Mouse (Mus musculus): Measurements from ENCODE around the gene Rrm1.
"Not testable (repeated sequence)": the region's sequence is repeated elsewhere in the genome, so short reads cannot be mapped to it uniquely, and the experiment has no call there.

Gene Rrm1

GRCm38 (mm10) chr7:102477377-102477776 is 35.9 kb downstream of the Rrm1 start:
- DNase-seq (ENCODE audit: low spot score in 2 of 2) = no peak

GRCm38 (mm10) chr7:102478425-102478824 is 36.9 kb downstream of the Rrm1 start:
- no peak for DNase-seq (ENCODE audit: low spot score in 2 of 2)

GRCm38 (mm10) chr7:102478926-102479325 is 37.4 kb downstream of the Rrm1 start:
- DNase-seq (ENCODE audit: low spot score in 2 of 2) = no peak

DNA sequence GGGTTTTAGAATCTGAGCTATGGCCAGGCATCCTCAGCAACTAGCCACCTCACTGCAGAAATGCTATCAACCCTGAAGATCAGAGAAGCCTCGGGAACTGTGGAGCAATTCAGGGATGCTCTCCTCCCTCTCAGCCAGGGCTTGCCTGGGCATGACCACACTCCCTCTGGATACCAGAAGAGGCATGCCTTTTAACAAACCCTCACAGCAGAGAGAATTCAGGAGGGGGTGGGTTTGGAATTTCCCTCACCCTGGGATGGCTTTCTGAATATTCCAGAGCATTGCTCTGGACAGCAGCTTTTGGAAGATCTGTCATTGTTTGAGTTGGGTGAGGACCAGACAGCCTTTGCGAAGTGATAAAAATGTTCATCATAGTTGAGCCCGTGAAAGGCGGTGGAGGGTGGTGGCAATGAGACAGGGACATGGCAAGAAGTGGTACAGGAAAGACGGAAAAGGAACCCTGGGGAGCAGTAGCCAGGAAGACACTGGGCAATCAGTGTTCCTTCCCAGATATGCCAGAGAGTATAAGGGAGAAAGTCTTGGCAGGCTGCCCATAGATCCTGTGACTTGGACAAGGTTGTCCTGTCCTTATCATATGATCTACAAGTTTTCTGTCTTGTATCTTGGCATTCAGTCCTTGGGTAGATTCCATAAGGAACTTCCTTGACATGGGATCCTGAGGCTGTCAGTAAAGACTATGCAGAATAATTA is 38.0 kb downstream of the Rrm1 start:
- DNase-seq (ENCODE audit: low spot score in 2 of 2) = no peak

GRCm38 (mm10) chr7:102480821-102481220 is 39.3 kb downstream of the Rrm1 start:
- no peak for DNase-seq (ENCODE audit: low spot score in 2 of 2)

GRCm38 (mm10) chr7:102481579-102481978 is 40.1 kb downstream of the Rrm1 start, which contains the start of gene Olfr543:
Gene Olfr543, minus strand, starts transcription at chr7:102481679.
- no peak for DNase-seq (ENCODE audit: low spot score in 2 of 2)

DNA sequence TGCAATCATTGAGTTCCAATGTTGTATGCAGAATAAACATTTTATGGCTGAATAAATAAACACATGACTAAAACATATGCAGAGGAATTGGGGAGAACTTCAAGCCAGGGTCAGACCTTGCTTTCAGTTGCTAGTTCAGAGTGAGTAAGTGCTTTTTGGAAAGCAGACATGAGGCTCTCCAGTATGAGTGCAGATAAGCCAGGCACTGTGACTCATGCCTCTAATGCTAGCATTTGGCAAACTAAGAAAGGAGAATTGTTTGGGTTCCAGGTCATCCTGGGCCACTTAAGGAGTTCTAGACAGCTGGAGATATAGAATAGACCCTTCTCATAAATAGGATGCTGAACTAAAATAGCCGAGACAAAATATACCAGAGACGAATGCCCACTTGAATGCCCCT is 42.2 kb downstream of the Rrm1 start:
- DNase-seq (ENCODE audit: low spot score in 2 of 2) = no peak

DNA sequence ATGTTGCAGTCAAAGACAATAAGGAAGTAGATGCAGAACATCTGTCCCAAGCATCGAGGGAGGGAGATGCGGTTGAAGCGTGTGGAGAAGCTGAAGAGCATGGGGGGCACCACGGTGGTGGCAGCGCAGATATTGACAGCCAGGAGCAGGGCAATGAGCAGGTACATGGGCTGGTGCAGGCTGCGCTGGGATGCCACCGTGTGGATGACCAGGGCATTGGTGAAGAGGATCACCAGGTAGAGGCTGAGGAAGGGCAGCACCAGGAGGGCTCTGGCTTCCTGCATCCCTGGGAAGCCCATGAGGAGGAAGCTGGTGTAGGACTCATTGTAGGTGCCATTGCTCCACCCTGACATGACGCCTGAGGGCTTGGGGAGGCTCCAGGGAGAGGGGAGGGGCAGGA is 43.3 kb downstream of the Rrm1 start:
- DNase-seq (ENCODE audit: low spot score in 2 of 2) = not testable (repeated sequence)

- DNase-seq (ENCODE audit: low spot score in 2 of 2) = no peak
Observed at GRCm38 (mm10) chr7:102486105-102486504, 44.6 kb downstream of the Rrm1 start.

GRCm38 (mm10) chr7:102488161-102488560 is 46.7 kb downstream of the Rrm1 start, which contains the start of gene Olfr544:
Gene Olfr544, minus strand, starts transcription at chr7:102488313.
- no peak for DNase-seq (ENCODE audit: low spot score in 2 of 2)

DNA sequence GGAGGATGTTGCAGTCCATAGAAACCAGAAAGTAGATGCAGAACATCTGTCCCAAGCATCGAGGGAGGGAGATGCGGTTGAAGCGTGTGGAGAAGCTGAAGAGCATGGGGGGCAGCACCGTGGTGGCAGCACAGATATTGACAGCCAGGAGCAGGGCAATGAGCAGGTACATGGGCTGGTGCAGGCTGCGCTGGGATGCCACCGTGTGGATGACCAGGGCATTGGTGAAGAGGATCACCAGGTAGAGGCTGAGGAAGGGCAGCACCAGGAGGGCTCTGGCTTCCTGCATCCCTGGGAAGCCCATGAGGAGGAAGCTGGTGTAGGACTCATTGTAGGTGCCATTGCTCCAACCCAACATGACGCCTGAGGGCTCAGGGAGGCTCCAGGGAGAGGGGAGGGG is 52.9 kb downstream of the Rrm1 start:
- DNase-seq (ENCODE audit: low spot score in 2 of 2) = not testable (repeated sequence)

DNA sequence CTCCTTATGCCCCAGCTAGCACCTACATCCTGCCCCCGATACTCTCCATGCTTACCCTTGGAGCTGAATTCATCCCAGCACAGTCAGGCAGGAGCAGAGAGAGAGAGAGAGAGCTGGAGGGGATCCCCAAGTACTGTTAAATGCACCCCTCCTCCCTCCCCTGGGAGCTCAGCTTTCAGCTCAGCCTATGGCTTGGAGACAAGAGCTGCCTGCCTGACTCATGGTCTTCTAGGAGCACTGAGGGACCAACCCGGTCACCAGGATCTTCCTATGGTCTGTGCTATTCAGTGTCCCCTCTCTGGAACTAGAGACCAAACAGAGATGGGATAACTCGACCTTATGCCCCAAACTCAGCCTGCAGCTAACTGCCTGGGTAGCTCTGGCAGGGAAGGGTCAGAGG is 58.0 kb downstream of the Rrm1 start, which contains the start of gene Olfr545:
TSS of gene Olfr545 (minus strand) at position 101 of the 400 bp plus-strand sequence.
- no peak for DNase-seq (ENCODE audit: low spot score in 2 of 2)

- DNase-seq (ENCODE audit: low spot score in 2 of 2) = no peak
Observed at GRCm38 (mm10) chr7:102501986-102502385, 60.5 kb downstream of the Rrm1 start.

DNA sequence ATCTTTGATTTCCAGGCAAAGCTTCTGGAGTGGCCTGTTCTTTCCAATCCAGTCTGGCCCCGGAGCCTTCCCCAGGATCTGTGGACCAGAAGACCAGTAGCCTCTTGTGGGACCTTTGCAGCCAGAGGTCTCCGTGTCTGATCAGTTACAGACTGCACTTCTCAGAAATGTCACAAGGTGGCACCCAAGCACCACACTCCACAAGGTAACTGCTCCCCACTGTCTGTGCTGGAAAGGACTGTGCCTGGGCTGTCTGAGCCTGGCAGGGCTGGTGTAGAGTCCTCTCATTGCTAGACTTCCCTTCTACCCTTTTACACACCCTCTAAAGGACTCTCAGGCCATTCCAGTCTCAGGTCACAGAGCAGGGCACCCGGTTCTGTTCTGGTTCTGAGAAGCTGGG is 65.4 kb downstream of the Rrm1 start:
- DNase-seq (ENCODE audit: low spot score in 2 of 2) = peak; percentile 38 to 51

DNA sequence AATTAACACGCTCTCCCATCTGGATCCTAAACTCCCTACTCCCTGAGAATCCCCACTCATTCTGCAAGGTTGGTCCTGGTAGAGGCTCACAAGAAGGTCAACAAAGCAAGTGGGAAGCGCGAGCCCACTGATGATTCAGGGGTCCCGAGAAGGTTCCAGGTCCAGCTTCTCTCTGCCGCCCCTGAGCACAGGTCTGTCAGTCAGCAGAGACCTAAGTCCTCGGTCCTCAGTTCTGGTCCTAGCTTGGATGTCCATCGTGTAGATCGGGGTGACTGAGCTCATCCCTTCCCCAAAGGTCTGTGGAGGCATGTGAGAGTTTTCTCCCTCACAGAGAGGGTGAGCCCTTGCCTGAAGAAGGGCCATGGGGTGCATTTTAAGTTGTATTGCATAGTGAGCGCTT is 66.6 kb downstream of the Rrm1 start:
- DNase-seq (ENCODE audit: low spot score in 2 of 2) = no peak

GRCm38 (mm10) chr7:102508666-102509065 is 67.2 kb downstream of the Rrm1 start:
- DNase-seq (ENCODE audit: low spot score in 2 of 2) = no peak

DNA sequence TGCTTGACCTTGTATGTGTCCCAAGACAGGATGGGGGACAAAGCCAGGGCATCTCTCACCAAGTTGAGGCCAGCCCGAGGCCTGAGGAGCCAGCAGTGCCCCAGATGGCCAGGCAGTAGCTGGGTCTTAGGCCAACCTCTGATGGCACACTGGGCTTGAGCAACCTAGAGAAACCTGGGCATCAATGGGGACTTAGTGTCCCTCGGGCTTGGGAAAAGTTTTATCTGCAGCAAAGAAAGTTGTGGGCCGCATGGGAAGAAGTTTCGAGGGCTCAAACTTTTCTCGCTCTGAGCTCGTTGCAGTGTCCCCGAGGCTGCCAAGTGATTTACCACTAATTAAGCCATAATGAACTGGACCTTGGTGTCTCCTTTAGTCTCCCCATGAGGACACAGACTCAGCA is 68.2 kb downstream of the Rrm1 start:
- DNase-seq (ENCODE audit: low spot score in 2 of 2) = no peak

DNA sequence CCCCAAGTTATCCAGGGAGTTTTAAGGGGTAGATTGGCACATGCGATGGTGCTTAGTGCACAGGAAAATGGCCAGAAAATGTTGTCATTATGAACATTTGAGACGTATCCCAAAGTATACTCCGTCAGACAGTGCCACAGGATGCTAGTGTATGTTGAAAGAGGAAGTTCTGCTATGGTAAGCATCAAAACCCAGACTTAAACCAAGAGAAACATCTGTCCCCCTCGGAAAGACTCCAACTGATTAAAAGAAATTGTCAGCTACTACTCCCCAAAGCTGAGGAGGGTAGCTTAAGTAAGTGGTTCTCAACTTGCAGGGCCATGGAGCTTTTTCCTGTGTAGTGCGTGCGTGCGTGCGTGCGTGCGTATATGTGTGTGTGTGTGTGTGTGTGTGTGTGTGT is 70.4 kb downstream of the Rrm1 start:
- no peak for DNase-seq (ENCODE audit: low spot score in 2 of 2)

DNA sequence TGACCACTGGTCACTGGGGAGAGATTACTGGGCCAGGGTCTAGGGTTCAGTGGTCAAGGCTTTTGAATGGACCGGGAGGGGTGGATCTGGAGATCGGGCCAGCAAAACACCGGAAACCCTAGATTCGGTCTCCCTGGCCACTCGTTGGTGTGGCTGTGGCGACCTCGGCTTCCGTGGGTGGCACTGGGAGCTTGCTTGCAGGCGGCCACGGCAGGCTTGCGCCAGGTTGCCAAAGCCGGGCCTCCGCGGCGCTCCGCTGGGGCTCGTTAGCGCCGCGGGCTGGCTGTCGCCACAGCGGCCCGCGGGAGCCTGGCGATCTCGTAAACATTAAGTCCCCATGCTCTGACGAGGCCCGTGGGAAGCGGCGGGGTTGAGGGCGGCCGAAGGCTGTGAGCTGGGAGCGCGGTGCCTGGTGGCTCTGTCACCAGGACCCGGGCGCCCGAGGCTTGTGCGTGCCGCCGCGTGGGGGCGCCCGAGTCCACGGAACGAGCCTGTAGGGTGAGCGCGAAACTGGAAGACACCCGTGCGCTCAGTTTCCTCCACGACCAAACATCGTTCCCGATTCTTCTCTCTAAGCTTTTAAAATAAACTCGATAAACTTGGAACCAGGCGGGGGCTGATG is 71.4 kb downstream of the Rrm1 start:
- peak; percentile 71 to 74 for DNase-seq (ENCODE audit: low spot score in 2 of 2)

- peak in 1 of 2 experiments; percentile 3 for DNase-seq (ENCODE audit: low spot score in 2 of 2)
Observed at GRCm38 (mm10) chr7:102514144-102514543, 72.6 kb downstream of the Rrm1 start.

DNA sequence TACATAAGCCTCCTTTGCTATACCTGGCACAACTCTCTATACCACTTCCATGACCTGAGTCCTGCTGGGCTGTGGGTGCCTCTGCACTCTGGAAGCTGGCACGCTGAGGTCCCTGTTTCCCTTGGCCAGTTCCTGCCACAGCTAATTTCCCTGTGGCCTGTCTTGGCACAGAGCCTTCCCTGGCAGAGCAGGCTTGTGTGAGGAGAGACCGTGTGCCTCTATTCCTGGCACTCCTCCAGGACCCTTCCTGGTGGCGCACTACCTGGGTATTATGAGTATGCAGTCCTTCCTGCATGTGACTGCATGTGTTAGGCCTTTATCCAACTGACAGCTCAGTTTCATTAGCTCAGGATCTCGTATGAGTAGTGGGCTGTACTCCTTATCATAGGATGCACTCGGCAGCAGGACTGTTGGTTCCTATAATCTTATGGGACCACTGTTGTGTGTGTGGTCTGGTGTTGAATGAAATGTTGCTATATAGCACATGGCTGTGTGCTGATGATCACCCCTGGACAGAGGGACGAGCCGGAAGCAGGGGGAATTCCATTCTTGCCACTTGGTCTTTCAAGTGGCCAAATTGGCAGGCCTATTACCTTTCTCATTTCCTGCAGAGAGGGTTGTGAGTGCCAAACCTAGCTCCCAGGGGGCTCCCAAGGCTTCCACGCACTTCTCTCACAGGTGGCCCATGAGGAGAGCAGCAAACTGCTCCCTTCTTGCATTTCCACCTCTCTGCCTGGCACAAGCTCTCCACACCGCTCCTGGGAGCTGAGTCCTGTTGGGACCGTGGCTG is 75.0 kb downstream of the Rrm1 start:
- DNase-seq (ENCODE audit: low spot score in 2 of 2) = no peak

GRCm38 (mm10) chr7:102517051-102517335 is 75.5 kb downstream of the Rrm1 start:
- DNase-seq (ENCODE audit: low spot score in 2 of 2) = no peak

All from spleen, postnatal 36 days (tissue).